Mouse (Mus musculus) macrophage (primary cell): Measurements from ENCODE around the gene Ssh2. TPM values are rescaled to one million over a fixed set of nuclear protein-coding genes. Genes with fewer than 3 reads are reported as not detected.

Experiments used
- H3K27ac ChIP-seq: fragments of 350-480 bp; formaldehyde crosslinking; 2 replicates; pipeline ENCODE4 v1.9.0; 2021
- H3K36me3 ChIP-seq: fragments of 350-480 bp; formaldehyde crosslinking; 2 replicates; pipeline ENCODE4 v1.9.0; 2021; ENCODE audit errors: inconsistent target
- H3K4me3 ChIP-seq: fragments of 350-480 bp; formaldehyde crosslinking; 2 replicates; pipeline ENCODE4 v1.9.0; 2021; ENCODE audit errors: inconsistent target
- H3K79me2 ChIP-seq: fragments of 350-480 bp; formaldehyde crosslinking; 2 replicates; pipeline ENCODE4 v1.9.0; 2021; ENCODE audit errors: inconsistent target
- WGBS: methylation state at CpG from one replicate; pipeline ENCODE4 v1.1.7; 2026; ENCODE audit warnings: inconsistent platforms; ENCODE audit not compliant: missing documents; 5-methylcytosine and 5-hydroxymethylcytosine counted together
- polyA plus RNA-seq: library from polyadenylated mRNA; stranded (reverse); fragments of 250-400 nt; gene quantifications from 3 replicates; pipeline ENCODE4 v1.2.4, GENCODE M21; 2018; ENCODE audit warnings: inconsistent platforms

Ssh2 gene
- polyA plus RNA-seq, 1 experiment from 2014 or later: 4.0 TPM

DNA sequence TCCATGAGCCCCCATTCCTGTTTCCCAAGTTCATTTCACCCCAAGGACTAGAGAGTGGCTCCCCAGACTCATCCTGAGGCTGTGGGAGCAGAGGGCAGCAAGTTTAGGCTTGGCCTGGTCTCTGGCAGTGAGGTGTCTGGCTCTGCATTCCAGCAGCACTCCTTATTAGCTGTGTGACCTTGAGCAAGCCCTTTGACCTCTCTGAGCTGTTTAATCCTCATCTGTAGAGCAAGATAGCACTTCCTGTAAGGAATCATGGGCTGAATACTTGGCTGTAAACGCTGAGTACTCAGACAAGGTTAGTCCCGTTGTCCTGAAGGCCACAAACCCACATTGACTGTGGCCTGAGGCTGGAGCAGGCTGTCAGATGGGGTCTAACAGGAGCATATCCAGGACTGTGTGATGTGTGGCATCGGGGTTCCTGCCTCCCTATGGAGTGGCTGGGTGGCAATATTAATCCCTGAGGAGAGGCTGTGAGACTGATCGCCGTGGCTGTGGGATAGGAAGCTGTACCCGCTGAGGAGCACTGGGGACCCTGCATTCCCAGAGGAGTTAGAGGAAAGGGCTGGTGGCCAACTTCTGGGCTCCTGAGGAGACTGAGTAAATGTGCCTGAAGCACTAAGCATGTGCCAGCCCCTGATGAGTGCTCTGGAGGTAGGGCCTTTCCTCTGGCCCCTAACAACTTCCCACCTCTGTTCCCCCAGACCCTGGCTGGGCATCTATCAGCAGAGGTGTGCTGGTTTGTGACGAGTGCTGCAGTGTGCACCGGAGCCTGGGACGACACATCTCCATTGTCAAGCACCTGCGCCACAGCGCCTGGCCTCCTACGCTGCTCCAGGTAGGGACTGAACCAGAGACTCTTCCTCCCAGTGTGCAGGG is 282.4 kb downstream of the Ssh2 start:
- Histone ChIP-seq H3K79me2 (peaks cover 61% of the 10 kb centered on the region), H3K4me3 (no peak overlapping the region), H3K27ac (no peak overlapping the region), H3K36me3 (peaks cover 25% of the 10 kb centered on the region; the same call in 1 of the 2 replicates)
- WGBS: 92% methylated on average over 12 of the region's 12 CpGs

DNA sequence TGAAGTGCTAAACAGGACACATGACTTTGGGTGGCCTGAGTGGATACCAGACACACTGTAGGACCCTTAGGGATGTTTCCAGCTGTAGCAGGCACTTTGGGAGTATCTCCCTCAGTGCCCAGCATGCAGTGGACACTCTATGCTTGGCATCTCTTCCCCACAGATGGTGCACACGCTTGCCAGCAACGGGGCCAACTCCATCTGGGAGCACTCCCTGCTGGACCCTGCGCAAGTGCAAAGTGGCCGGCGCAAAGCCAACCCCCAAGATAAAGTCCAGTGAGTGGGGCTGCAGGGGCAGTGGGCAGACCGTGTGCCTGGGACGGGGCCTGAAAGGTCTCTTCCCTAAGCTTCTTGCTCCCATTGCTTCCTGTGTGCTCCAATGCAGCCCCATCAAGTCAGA is 283.3 kb downstream of the Ssh2 start:
- WGBS: 95% methylated on average over 7 of the region's 7 CpGs
- Histone ChIP-seq H3K27ac (no peak overlapping the region), H3K4me3 (no peak overlapping the region), H3K36me3 (peaks cover 33% of the 10 kb centered on the region; the same call in 1 of the 2 replicates), H3K79me2 (peaks cover 55% of the 10 kb centered on the region)

DNA sequence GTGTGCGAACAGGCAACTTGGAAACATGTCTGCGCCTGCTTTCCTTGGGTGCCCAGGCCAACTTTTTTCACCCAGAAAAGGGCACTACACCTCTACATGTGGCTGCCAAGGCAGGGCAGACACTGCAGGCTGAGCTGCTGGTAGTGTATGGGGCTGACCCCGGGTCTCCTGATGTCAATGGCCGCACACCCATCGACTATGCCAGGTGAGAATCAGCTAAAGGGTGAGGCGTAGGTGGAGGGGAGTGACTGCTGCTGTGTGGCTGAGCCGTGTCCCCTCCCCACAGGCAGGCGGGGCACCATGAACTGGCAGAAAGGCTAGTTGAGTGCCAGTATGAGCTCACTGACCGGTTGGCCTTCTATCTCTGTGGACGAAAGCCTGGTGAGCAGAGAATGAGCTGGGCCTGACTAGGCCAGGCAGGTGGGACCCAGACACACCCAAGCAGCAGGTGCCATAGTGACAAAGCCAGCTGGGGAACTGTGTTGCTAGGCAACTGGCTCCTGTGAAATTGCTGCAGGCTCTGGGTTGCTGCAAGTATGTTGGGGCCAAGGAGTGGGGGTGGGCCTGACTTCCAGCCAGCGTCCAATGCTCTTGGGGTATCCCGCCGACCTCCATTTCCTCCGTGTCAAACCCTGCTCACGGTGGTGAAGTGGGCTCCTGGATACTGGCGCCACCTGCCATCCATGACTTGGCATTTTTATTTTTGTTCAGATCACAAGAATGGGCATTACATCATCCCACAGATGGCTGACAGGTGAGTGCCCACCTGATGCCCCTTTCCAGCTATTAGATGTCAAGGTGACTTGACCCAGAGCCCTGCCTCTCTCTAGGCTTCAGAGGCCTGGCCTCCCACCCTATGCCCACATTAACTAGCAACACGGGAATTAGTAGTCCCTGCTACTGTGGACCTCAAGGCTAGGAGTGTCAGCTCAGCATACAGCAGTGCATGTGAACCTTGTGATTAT is 284.6 kb downstream of the Ssh2 start:
- Histone ChIP-seq H3K27ac (no peak overlapping the region), H3K79me2 (peaks cover 42% of the 10 kb centered on the region), H3K36me3 (peaks cover 46% of the 10 kb centered on the region; the same call in 1 of the 2 replicates), H3K4me3 (no peak overlapping the region)
- 87% methylated on average over 17 of the region's 17 CpGs for WGBS

DNA sequence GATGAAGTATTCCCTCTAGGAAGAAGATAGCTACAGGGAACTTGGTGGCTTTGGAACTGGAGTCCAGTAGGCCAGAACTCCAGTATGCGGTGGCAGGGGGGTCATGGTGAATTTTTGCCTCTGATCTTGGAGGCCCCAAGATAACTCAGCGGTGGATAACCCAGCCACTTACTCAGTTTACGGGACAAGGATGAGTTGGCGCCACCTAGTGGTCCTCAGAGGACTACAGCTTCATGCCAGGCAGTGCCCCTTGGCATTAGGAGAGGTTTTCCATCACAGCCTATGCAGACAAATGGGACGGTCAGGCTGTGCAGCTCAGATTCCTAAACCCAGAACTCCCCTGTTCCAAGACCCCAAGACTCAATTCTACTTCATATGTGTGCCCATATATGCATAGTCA is 285.3 kb downstream of the Ssh2 start:
- Histone ChIP-seq H3K4me3 (no peak overlapping the region), H3K27ac (no peak overlapping the region), H3K36me3 (peaks cover 49% of the 10 kb centered on the region; the same call in 1 of the 2 replicates), H3K79me2 (peaks cover 34% of the 10 kb centered on the region)
- 16% methylated on average over 5 of the region's 5 CpGs for WGBS

DNA sequence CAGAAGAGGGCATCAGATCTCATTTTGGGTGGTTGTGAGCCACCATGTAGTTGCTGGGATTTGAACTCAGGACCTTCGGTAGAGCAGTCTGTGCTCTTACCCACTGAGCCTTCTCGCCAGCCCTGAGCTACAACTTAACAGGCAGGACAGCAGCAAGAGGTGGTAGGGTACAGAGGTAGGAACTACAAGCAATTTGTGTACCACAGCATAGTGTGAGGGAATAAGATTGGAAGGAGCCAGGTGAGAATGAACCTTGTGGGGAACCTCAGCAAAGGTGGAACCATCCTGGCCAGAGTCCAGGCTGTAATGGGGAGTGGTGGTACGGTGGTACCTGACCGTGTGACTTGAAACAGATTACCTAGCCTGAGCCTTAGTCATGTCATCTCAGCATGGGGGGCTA is 285.9 kb downstream of the Ssh2 start:
- Histone ChIP-seq H3K27ac (no peak overlapping the region), H3K4me3 (no peak overlapping the region), H3K79me2 (peaks cover 28% of the 10 kb centered on the region), H3K36me3 (peaks cover 55% of the 10 kb centered on the region)
- WGBS: 89% methylated on average over 4 of the region's 4 CpGs

DNA sequence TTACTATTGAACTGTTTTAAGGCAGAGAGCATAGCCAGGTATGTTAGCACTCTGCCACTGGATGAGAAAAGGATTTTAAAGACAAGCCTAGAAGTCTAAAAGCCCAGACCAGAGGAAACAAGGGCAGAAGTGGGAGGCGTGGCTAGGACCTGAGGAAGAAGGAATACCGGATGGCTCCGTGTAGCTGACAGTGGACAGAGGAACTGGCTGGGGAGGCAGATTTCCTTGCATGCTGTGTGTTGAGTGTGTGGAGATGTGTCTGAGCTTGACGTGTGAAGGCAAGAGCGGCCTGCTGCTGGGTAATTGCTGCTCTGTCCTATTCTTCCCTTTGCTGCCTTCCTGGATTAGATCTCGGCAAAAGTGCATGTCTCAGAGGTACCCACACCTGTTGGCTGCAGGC is 286.4 kb downstream of the Ssh2 start:
- Histone ChIP-seq H3K4me3 (no peak overlapping the region), H3K79me2 (peaks cover 23% of the 10 kb centered on the region), H3K27ac (no peak overlapping the region), H3K36me3 (peaks cover 57% of the 10 kb centered on the region)
- WGBS: 92% methylated on average over 6 of the region's 6 CpGs

DNA sequence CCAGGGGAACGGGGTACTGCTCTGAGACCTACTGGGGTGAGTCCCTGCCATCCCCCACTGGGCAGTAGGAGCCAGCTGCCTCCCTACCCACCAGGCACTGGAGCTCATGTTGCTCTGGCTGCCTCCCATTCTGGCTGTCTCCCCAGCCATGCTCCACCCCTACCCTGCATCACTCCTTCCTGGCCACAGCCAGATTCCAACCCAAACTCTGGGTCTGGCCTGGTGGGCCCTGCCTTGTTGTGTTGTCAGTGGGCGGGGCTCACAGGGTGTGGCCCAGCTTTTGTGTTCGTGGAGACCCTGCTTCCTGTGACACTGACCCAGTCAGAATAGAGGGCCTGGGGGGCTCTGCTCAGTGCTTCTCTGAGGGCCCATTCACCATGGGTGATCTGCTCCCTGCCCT is 287.4 kb downstream of the Ssh2 start:
- no peak overlapping the region for H3K4me3 ChIP-seq
- H3K79me2 ChIP-seq: peaks cover 13% of the 10 kb centered on the region
- 89% methylated on average over 3 of the region's 3 CpGs for WGBS
- peaks cover 57% of the 10 kb centered on the region for H3K36me3 ChIP-seq
- no peak overlapping the region for H3K27ac ChIP-seq

DNA sequence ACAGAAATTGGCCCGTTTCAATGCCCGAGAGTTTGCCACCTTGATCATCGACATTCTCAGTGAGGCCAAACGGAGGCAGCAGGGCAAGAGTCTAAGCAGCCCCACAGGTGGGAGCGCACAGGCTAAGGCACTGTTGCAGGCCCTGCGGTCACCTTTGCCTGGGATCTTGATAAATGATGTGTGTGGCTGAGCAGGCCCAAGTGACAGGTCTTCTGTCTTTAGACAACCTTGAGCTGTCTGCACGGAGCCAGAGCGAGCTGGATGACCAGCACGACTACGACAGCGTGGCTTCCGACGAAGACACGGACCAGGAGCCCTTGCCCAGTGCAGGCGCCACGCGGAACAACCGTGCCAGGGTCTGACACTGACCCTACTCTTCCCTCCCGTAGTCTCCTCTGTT is 288.3 kb downstream of the Ssh2 start:
- H3K36me3 ChIP-seq: peaks cover 55% of the 10 kb centered on the region
- peaks cover 4% of the 10 kb centered on the region; the same call in 1 of the 2 replicates for H3K79me2 ChIP-seq
- WGBS: 95% methylated on average over 19 of the region's 19 CpGs
- H3K27ac ChIP-seq: no peak overlapping the region
- H3K4me3 ChIP-seq: no peak overlapping the region

DNA sequence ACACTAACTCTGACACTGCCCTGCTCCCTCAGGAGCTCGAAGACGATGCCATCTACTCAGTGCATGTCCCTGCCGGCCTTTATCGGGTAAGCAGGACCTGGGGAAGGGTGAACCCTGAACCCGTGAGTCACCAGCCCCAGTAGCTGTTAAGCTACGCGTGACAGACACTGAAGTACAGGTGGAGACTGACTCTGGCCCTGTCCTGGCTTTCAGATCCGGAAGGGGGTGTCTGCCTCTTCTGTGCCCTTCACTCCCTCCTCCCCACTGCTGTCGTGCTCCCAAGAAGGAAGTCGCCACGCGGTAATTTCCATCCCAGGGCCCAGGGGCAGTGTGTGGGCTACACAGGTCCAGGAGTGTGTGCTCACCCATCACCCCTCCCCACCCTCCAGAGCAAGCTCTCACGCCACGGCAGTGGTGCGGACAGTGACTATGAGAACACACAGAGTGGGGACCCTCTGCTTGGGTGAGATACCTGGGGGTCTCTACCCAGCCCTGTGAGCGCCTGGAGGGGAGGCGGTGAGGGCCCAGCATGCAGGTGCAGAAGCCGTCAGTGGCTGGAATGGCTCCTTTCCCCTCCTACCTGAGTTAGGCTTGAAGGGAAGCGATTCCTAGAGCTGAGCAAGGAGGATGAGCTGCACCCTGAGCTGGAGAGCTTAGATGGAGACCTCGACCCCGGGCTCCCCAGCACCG is 289.3 kb downstream of the Ssh2 start:
- WGBS: 90% methylated on average over 22 of the region's 22 CpGs
- H3K36me3 ChIP-seq: peaks cover 44% of the 10 kb centered on the region
- H3K27ac ChIP-seq: no peak overlapping the region
- H3K79me2 ChIP-seq: no peaks in the 10 kb centered on the region
- no peak overlapping the region for H3K4me3 ChIP-seq

DNA sequence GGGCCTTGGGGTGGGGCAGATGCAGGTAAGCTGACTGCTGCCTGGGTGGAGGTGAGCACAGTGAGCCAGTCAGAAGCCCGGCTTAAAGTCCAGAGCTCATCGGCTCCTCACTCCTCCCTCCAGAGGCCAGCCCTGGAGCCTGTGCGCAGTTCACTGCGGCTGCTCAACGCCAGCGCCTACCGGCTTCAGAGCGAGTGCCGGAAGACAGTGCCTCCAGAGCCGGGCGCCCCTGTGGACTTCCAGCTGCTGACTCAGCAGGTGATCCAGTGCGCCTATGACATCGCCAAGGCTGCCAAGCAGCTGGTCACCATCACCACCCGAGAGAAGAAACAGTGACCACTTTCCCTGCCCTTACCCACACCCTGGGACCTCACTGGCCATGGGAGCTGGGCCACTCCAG is 290.2 kb downstream of the Ssh2 start:
- 94% methylated on average over 10 of the region's 14 CpGs for WGBS
- Histone ChIP-seq H3K4me3 (no peak overlapping the region), H3K27ac (no peak overlapping the region), H3K79me2 (no peaks in the 10 kb centered on the region), H3K36me3 (peaks cover 44% of the 10 kb centered on the region)

DNA sequence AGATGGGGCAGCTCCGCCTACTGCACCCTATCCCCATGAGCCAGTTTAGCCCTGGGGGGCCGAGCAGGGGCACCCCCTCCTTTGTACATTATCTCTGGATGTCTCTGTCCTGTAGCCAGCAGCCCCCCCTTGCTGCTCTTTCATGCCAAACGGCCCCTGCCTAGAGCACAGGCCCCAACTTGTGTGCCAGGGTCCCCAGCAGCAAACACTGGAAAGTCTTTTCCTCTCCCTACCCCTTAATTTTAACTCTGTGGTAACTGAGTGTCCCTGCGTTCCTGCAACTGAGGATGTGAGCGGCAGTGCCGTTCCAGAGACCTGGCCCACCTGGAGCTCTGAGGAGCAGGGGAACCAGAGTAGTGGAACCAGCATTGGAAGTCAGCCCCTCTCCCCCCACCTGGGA is 290.9 kb downstream of the Ssh2 start:
- Histone ChIP-seq H3K27ac (no peak overlapping the region), H3K36me3 (peaks cover 44% of the 10 kb centered on the region), H3K4me3 (no peak overlapping the region), H3K79me2 (no peaks in the 10 kb centered on the region)
- 100% methylated on average over 6 of the region's 6 CpGs for WGBS

DNA sequence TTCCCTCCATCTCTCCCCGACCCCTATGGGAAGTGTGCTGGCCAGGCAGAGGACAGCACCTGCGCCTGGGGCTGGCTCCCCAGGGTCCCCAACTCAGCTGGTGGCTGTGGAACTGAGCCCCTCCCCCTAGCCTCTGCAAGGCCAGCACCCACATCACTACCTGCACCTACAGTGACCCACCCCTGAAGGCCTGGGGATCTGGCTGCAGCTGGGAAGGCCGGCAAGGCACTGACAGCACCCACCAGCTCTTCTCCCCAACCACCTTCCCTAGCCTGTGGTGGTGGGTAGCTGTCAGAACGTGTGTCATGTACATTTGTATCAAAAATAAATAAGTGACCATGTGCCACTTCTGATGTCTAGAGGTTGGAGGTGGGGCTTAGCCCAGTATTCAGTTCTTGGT is 291.3 kb downstream of the Ssh2 start:
- Histone ChIP-seq H3K27ac (no peak overlapping the region), H3K36me3 (peaks cover 43% of the 10 kb centered on the region), H3K4me3 (no peak overlapping the region), H3K79me2 (no peaks in the 10 kb centered on the region)
- WGBS: 74% methylated on average over 4 of the region's 4 CpGs

DNA sequence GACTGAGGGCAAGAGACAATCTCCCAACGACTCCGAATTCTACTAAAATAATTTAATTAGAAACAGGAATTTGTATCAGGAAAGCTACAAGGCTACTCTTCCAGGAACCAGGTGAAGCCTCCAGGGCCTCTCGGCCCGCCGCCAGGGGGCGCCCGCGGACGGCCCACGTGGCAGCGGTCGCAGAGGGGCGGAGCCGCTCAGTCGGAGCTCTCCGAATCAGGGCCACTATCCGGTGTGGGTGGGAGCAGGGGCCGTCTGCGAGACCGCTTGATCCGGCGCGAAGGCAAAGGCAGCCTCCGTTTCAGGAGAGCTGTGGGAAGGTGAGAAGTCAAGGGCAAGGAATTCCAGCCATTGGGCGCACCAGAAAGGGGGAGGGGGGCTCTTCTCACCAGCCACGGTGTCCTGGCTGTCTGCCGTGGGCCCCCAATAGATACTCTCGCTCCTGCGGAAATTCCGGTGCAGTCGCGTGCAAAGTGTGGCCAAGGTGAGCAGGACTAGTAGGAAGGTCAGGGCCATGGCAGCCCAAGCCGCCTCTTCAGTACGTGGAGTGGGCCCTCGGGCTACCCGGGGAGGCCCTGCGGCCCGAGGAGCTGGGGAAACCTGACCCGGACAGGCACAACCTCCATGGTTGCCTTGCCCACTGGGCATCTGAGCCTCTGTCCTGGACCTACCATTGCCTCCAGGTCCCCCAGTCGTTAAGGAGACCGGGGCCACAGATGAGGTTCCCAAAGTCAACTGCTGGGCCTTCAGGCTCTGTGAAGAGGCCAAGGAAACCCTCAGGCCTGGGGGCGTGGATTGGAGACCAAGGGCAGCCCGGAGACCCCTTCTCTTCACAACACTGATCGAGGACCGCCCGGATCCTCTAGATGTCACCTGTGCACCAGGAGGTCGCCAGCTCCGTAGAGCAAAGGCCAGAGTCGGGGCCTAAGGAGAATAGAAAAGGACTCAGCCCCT is 292.3 kb downstream of the Ssh2 start:
- Histone ChIP-seq H3K4me3 (no peak overlapping the region), H3K27ac (no peak overlapping the region), H3K36me3 (peaks cover 34% of the 10 kb centered on the region), H3K79me2 (no peaks in the 10 kb centered on the region)
- WGBS: 31% methylated on average over 48 of the region's 49 CpGs
